Mouse (Mus musculus) midbrain, embryonic 16.5 days (tissue): Measurements from ENCODE around the gene Ttll3. TPM values are rescaled to one million over a fixed set of nuclear protein-coding genes. Genes with fewer than 3 reads are reported as not detected.

Experiments used
- ATAC-seq: fragments of 200-750 bp; cut with Nextera tagmentation; 2 replicates; pipeline ENCODE4 v1.8.0; 2017; ENCODE audit warnings: moderate TSS enrichment
- H3K27ac ChIP-seq: fragments of 300-500 bp; sonication (generic); 2 replicates; pipeline ENCODE4 v1.5.1; 2014; ENCODE audit warnings: mild to moderate bottlenecking, low read length, mixed read lengths
- H3K27me3 ChIP-seq: fragments of 300-500 bp; sonication (generic); 2 replicates; pipeline ENCODE4 v1.6.1; 2014; ENCODE audit warnings: low read depth, low read length, mixed read lengths; ENCODE audit not compliant: control insufficient read depth, insufficient read depth
- H3K36me3 ChIP-seq: fragments of 300-500 bp; sonication (generic); 2 replicates; pipeline ENCODE4 v1.6.1; 2014; ENCODE audit warnings: mild to moderate bottlenecking, low read length, moderate library complexity, mixed read lengths; ENCODE audit not compliant: control insufficient read depth, insufficient read depth
- H3K4me1 ChIP-seq: fragments of 300-500 bp; sonication (generic); 2 replicates; pipeline ENCODE4 v1.6.1; 2014; ENCODE audit warnings: mild to moderate bottlenecking, low read length, mixed read lengths; ENCODE audit not compliant: control insufficient read depth, insufficient read depth
- H3K4me2 ChIP-seq: fragments of 300-500 bp; sonication (generic); 2 replicates; pipeline ENCODE4 v1.6.1; 2014; ENCODE audit warnings: mild to moderate bottlenecking, low read length, mixed read lengths
- H3K4me3 ChIP-seq: fragments of 300-500 bp; sonication (generic); 2 replicates; pipeline ENCODE4 v1.5.1; 2014; ENCODE audit warnings: low read depth, mild to moderate bottlenecking, low read length, moderate library complexity, mixed read lengths
- H3K9ac ChIP-seq: fragments of 300-500 bp; sonication (generic); 2 replicates; pipeline ENCODE4 v1.6.1; 2014; ENCODE audit warnings: low read depth, low read length, mixed read lengths
- H3K9me3 ChIP-seq: fragments of 300-500 bp; sonication (generic); replicated peaks from 2 replicates; pipeline ENCODE4 v1.6.1; 2014; ENCODE audit warnings: mild to moderate bottlenecking, low read length, mixed read lengths; ENCODE audit not compliant: control insufficient read depth, poor library complexity, severe bottlenecking
- WGBS: fragments of 180-500 bp; shearing (Covaris S2); extraction: QIAGEN DNeasy Blood & Tissue Kit; methylation state at CpG from one replicate; pipeline ENCODE4 v1.1.7; 2014; 5-methylcytosine and 5-hydroxymethylcytosine counted together
- polyA plus RNA-seq: library from polyadenylated mRNA; unstranded; fragments of >200 nt; fragmentation: Nextera tagmentation; extraction: Ambion mirVana; gene quantifications from 2 replicates; pipeline ENCODE4 v1.2.1, GENCODE M21; 2015

Gene Ttll3
- polyA plus RNA-seq, 1 experiment from 2014 or later = 13.2 TPM

DNA sequence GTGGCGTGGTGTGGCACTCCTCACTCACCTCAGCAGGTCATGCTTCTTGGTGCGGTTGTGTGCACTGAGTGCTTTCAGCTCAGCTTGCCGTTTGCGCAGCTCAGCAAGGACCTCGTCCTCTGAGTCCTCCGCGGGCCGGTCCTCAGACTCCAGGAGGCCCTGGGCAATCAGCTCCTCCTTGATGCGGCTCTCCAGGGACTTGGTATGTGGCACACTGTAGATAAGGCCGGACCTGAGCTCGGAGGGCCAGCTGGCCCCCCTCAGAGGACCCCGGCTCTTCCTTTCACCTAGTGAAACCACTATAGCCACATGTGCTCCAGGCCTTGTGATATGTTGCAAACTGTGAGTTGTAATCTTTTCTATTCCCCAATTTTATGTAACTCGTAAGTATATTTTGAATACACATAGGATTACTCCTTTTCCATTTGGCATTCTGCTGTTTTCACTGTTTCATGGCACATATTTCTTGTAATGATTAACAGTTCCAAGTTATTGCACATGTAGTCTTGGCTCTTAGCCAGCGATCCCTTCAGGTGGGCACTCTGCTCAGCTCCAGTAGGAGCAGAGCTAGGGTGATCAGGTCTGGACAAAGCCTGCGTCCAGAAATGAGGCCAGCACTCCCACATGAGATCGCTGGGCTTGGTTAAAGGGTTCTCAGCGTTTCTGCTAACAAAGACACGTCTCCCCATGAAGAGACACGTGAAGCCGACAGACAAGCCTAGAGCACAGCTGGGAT, 18.7 kb upstream of the Ttll3 start:
- H3K27me3 ChIP-seq = no peaks in the 10 kb centered on the region
- no peak overlapping the region for H3K4me3 ChIP-seq
- H3K36me3 ChIP-seq = peaks cover 29% of the 10 kb centered on the region
- no peak overlapping the region for H3K4me2 ChIP-seq
- H3K4me1 ChIP-seq = no peaks in the 10 kb centered on the region
- H3K9me3 ChIP-seq = no peaks in the 10 kb centered on the region
- no peak overlapping the region for H3K9ac ChIP-seq
- no peak for ATAC-seq
- H3K27ac ChIP-seq = no peak overlapping the region
- WGBS = 93% methylated on average over 20 of the region's 20 CpGs

DNA sequence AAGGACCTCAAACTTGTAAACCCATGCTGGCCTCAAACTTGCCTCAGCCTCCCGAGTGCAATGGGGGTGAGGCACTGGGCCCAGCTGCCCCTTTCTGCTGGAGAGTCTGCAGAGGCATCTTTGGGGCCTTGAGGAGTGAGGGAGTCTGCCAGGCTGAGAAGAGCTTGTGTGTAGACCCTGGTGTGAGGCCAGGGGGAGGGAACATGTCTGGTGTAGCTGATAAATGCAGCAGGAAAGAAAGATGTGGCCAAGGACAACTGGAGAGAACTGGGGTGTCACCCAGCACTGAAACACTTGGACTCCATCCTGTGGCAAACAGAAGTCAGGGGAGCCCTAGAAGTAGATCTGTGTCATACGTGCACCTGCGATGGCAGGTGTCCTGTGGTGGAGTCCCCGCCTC, 15.6 kb upstream of the Ttll3 start:
- Histone ChIP-seq H3K27me3 (no peaks in the 10 kb centered on the region), H3K9ac (no peak overlapping the region), H3K27ac (no peak overlapping the region), H3K4me3 (no peak overlapping the region), H3K9me3 (no peaks in the 10 kb centered on the region), H3K36me3 (peaks cover 31% of the 10 kb centered on the region), H3K4me1 (peaks cover 9% of the 10 kb centered on the region), H3K4me2 (no peak overlapping the region)
- WGBS = 95% methylated on average over 4 of the region's 4 CpGs
- ATAC-seq = no peak

DNA sequence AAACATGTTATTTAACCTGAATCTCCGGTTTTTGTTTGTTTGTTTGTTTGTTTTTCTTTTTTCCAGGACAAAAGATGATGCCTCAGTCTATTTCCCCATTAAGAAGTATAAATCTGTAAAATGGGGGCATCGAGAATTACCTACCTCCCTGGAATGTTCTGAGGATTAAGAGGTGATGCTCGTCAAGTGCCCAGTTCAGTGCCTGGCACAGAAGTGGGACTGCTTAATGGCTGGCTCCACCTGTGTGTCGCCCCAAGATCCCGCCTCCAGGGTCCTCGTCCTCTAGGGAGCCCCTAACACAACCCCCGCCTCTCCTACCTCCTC, 11.9 kb upstream of the Ttll3 start:
- H3K9ac ChIP-seq = peak overlapping the region; percentile 96
- no peaks in the 10 kb centered on the region for H3K27me3 ChIP-seq
- H3K4me2 ChIP-seq = peak overlapping the region; percentile 94
- no peaks in the 10 kb centered on the region for H3K9me3 ChIP-seq
- H3K4me3 ChIP-seq = peak overlapping the region; percentile 99
- WGBS = 11% methylated on average over 7 of the region's 7 CpGs
- ATAC-seq = no peak; the same call in 1 of the 2 replicates
- peaks cover 23% of the 10 kb centered on the region for H3K36me3 ChIP-seq
- peak overlapping the region; percentile 95 for H3K27ac ChIP-seq
- H3K4me1 ChIP-seq = peaks cover 22% of the 10 kb centered on the region

DNA sequence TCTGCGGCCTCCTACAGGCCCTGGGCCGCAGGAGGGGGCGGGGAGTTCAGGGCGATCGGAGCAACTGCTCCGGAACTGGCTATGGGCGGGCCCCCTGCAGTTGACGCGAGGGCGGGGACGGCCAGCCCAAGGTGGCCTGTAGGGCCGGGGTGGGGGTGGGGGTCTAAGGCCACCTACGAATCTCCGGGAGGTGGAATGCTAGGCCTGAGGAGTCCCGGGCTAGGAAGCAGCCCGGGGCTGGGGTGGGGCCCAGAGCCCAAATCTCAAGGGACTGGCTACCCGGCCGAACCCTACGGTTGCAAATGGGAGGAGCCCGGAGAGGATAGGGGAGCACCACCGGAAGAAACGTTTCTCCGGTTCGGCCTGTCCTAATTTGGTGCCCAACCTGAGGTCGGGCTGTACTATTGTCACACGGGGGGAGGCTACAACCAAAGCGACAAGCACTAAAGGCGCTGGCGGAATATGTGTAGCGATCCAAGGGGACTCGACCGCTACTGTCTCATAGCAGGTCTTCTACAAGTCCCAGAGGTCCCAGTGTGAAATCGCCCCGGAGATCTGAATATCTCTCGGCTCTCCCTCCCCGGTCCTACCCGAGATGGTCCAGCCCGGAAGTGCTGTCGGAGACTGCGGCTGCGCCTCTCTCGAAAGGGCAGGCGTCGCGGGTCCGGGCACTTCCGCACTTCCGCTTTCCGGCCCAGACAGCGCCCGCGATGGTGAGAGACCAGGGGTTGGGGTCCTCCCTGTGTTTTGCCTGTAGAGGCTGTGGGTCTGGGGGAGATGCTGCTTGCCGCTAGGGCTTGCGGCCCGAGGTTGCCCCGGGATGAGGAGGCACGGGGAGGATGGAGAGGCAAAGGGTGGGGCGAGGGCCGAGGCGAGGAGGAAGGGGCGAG, 11.3 kb upstream of the Ttll3 start, which contains the start of the genes Tada3 and Arpc4:
Gene Tada3 (minus strand): TSS at position 388 of the 890 bp plus-strand sequence.
Gene Arpc4 (plus strand): TSS at position 620 of the 890 bp plus-strand sequence.
- peaks cover 19% of the 10 kb centered on the region for H3K36me3 ChIP-seq
- no peaks in the 10 kb centered on the region for H3K9me3 ChIP-seq
- peak within 1 kb of the TSS; percentile 94 for H3K4me2 ChIP-seq
- peak within 1 kb of the TSS; percentile 99 for H3K4me3 ChIP-seq
- peak; percentile 96 for ATAC-seq
- peak within 1 kb of the TSS; percentile 95 for H3K27ac ChIP-seq
- no peaks in the 10 kb centered on the region for H3K27me3 ChIP-seq
- WGBS = under 1% methylated on average over 59 of the region's 61 CpGs
- peaks cover 22% of the 10 kb centered on the region for H3K4me1 ChIP-seq
- peak within 1 kb of the TSS; percentile 96 for H3K9ac ChIP-seq

DNA sequence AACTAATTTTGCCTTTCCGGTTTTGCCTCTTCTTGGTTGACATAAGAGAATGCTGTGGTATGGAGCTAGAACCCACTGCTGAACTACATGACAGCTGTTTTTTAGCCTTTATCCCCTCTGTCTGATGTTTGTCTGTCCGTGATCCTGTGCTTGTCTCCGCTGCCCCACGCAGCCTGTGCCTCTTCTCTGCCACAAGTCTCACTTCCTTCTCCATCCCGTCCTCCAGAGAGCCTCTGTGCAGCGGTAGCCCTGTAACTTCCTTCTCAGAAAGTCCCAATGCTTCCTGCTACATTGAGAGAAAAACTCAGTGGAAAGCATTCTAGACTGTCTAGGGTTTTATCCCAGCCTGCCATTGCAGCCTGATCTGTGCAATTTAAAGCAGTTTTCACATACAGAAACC, 9.8 kb upstream of the Ttll3 start:
- WGBS = 85% methylated on average over 6 of the region's 6 CpGs
- Histone ChIP-seq H3K4me2 (peak overlapping the region; percentile 94), H3K4me1 (peaks cover 22% of the 10 kb centered on the region), H3K4me3 (peak overlapping the region; percentile 99; the same call in 1 of the 2 replicates), H3K27ac (no peak overlapping the region), H3K27me3 (no peaks in the 10 kb centered on the region), H3K36me3 (peaks cover 25% of the 10 kb centered on the region), H3K9me3 (no peaks in the 10 kb centered on the region), H3K9ac (no peak overlapping the region)
- ATAC-seq = no peak

DNA sequence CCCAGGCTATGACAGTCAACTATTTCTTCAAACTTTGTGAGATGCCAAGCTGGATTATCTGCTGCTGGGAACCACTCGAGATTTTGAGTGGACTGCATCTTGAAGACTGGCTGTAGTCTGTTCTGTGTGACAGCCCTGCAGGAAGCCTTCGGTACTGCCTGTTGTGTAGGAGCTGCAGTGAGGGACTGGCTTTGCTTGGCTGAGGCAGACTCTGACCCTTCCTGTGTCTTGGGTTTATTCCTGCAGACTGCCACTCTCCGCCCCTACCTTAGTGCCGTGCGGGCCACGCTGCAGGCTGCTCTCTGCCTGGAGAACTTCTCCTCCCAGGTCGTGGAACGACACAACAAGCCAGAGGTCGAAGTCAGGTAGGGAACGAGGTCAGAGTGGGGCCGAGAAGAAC, 8.6 kb upstream of the Ttll3 start:
- Histone ChIP-seq H3K27me3 (no peaks in the 10 kb centered on the region), H3K9ac (no peak overlapping the region), H3K27ac (no peak overlapping the region), H3K36me3 (peaks cover 31% of the 10 kb centered on the region), H3K4me2 (no peak overlapping the region), H3K9me3 (no peaks in the 10 kb centered on the region), H3K4me1 (peaks cover 22% of the 10 kb centered on the region), H3K4me3 (no peak overlapping the region)
- ATAC-seq = no peak
- 89% methylated on average over 11 of the region's 11 CpGs for WGBS

DNA sequence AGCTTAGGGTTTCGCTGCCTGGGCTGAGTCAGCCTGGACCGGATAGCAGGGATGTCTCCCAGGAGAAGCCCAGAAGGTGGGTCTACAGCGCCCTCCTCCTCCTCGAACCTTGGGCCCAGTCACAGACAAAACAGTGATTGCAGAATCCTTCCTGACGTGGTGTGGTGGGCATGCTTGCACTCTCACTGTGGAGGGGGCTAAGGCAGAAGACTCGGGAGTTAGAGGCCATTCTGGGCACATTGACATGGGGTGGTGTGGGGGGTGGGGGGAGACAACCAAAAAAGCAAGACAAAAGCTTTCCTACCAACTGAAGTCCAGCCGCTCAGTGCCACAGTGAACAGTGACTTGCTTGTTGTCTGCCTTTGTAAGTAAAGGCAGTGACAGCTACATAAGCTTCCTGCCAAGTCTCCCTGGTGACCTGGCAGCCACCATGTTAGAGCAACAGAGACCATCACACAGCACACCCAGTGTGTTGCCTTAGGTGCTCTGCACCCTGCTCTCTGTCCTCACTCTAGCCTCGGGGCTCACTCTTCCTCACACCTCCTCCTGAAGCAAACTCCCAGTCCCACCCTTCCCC, 4.6 kb upstream of the Ttll3 start:
- Histone ChIP-seq H3K4me3 (no peak overlapping the region), H3K27ac (peak overlapping the region; percentile 36; the same call in 1 of the 2 replicates), H3K4me2 (no peak overlapping the region), H3K9ac (no peak overlapping the region), H3K36me3 (peaks cover 44% of the 10 kb centered on the region), H3K9me3 (no peaks in the 10 kb centered on the region), H3K4me1 (peaks cover 3% of the 10 kb centered on the region), H3K27me3 (no peaks in the 10 kb centered on the region)
- WGBS = 90% methylated on average over 8 of the region's 8 CpGs
- ATAC-seq = peak; percentile 69

DNA sequence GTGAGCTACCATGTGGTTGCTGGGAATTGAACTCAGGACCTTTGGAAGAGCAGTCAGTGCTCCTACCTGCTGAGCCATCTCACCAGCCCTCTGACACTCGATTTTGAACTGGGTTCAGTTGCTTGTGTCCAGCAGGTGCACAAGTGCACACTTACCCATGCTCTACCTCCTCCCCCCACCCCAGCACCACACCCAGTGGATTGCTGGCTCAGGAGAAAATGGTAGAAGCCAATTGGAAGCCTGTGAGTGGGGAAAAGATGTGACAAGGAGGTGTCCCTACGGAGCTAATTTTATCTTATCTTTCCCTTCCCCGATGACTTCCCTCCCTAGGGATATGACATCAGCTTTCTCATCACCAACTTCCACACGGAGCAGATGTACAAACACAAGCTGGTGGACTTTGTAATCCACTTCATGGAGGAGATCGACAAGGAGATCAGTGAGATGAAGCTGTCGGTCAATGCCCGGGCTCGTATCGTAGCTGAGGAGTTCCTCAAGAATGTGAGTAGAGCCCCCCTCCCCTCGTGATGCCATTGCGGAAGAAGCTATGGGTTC, 3.8 kb upstream of the Ttll3 start:
- Histone ChIP-seq H3K4me2 (no peak overlapping the region), H3K4me1 (no peaks in the 10 kb centered on the region), H3K9ac (no peak overlapping the region), H3K27me3 (no peaks in the 10 kb centered on the region), H3K36me3 (peaks cover 49% of the 10 kb centered on the region), H3K4me3 (no peak overlapping the region), H3K9me3 (no peaks in the 10 kb centered on the region), H3K27ac (no peak overlapping the region)
- ATAC-seq = no peak
- WGBS = 91% methylated on average over 11 of the region's 11 CpGs
